Mouse (Mus musculus) liver, postnatal 0 days (tissue): ENCODE results near the gene Ift43. TPM values are rescaled to one million over a fixed set of nuclear protein-coding genes. Genes with fewer than 3 reads are reported as not detected.

Experiments
- ATAC-seq: fragments of 200-750 bp; cut with Nextera tagmentation; 2 replicates; pipeline ENCODE4 v1.8.0; 2017; ENCODE audit warnings: mild to moderate bottlenecking, moderate library complexity
- DNase-seq: peaks from one replicate; pipeline ENCODE4 v3.0.0-alpha.2; 2016
- H3K27ac ChIP-seq: fragments of 300-500 bp; sonication (generic); 2 replicates; pipeline ENCODE4 v1.5.1; 2014; ENCODE audit warnings: antibody characterized with exemption, moderate library complexity, mild to moderate bottlenecking, low read depth
- H3K27me3 ChIP-seq: fragments of 300-500 bp; sonication (generic); 2 replicates; pipeline ENCODE4 v1.6.1; 2014; ENCODE audit warnings: low read length, control low read depth, mixed read lengths; ENCODE audit not compliant: insufficient read depth
- H3K36me3 ChIP-seq: fragments of 300-500 bp; sonication (generic); replicated peaks from 2 replicates; pipeline ENCODE4 v1.6.1; 2014; ENCODE audit warnings: mild to moderate bottlenecking, control low read depth, low read length, moderate library complexity, mixed read lengths; ENCODE audit not compliant: insufficient read depth
- H3K4me1 ChIP-seq: fragments of 300-500 bp; sonication (generic); 2 replicates; pipeline ENCODE4 v1.6.1; 2014; ENCODE audit warnings: antibody characterized with exemption, mild to moderate bottlenecking, control low read depth; ENCODE audit not compliant: insufficient read depth
- H3K4me2 ChIP-seq: fragments of 300-500 bp; sonication (generic); 2 replicates; pipeline ENCODE4 v1.6.1; 2014; ENCODE audit warnings: low read depth, mild to moderate bottlenecking, low read length, moderate library complexity, mixed read lengths
- H3K4me3 ChIP-seq: fragments of 300-500 bp; sonication (generic); 2 replicates; pipeline ENCODE4 v1.5.1; 2014; ENCODE audit warnings: low read depth, low read length
- H3K9ac ChIP-seq: fragments of 300-500 bp; sonication (generic); replicated peaks from 2 replicates; pipeline ENCODE4 v1.6.1; 2014; ENCODE audit warnings: mild to moderate bottlenecking, moderate library complexity
- H3K9me3 ChIP-seq: fragments of 300-500 bp; sonication (generic); 2 replicates; pipeline ENCODE4 v1.6.1; 2016; ENCODE audit warnings: mild to moderate bottlenecking, control low read depth, low read length, mixed read lengths
- CTCF ChIP-seq: sonication (generic); IDR thresholded peaks from 2 replicates; pipeline ENCODE4 v1.5.1; 2016; ENCODE audit warnings: antibody characterized with exemption, low read depth
- EP300 ChIP-seq: IDR thresholded peaks from 2 replicates; pipeline ENCODE4 v1.6.1; 2016; ENCODE audit warnings: antibody characterized with exemption, low read depth, mild to moderate bottlenecking
- WGBS: fragments of 180-500 bp; shearing (Covaris S2); extraction: QIAGEN DNeasy Blood & Tissue Kit; methylation state at CpG from one replicate; pipeline ENCODE4 v1.1.7; 2014; ENCODE audit not compliant: insufficient replicate concordance; 5-methylcytosine and 5-hydroxymethylcytosine counted together
- polyA plus RNA-seq: library from polyadenylated mRNA; unstranded; fragments of >200 nt; fragmentation: Nextera tagmentation; extraction: Ambion mirVana; gene quantifications from 2 replicates; pipeline ENCODE4 v1.2.1, GENCODE M21; 2015

Gene Ift43
- polyA plus RNA-seq, 1 experiment from 2014 or later, result 8.4 TPM

DNA sequence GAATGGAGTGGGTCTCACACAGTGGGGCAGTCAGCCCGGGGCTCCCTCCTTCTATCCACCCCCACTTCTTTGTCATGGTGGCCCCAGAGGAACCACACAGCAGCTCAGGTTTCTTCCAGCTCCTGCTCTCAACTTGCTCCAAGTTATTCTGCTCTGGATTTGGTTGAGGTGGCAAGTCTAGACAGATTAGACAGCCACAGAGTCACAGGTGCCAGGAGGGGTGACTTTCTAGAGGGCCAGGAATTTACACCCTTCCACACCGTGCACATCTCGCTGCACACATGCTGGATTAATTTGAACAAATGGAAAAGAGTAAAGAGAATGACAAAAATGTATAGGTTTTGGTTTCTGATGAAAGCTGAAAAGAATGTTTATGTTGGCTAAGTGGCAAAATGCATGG is 18.4 kb downstream of the Ift43 start:
- Histone ChIP-seq H3K9ac (no peak overlapping the region), H3K4me2 (no peak overlapping the region), H3K27me3 (no peaks in the 10 kb centered on the region), H3K4me1 (no peaks in the 10 kb centered on the region; the same call in 1 of the 2 replicates), H3K36me3 (no peaks in the 10 kb centered on the region), H3K27ac (no peak overlapping the region), H3K4me3 (no peak overlapping the region), H3K9me3 (no peaks in the 10 kb centered on the region)
- WGBS, result 80% methylated on average over 3 of the region's 3 CpGs
- TF ChIP-seq EP300 (no peak), CTCF (no peak)
- ATAC-seq, result no peak
- DNase-seq, result no peak

DNA sequence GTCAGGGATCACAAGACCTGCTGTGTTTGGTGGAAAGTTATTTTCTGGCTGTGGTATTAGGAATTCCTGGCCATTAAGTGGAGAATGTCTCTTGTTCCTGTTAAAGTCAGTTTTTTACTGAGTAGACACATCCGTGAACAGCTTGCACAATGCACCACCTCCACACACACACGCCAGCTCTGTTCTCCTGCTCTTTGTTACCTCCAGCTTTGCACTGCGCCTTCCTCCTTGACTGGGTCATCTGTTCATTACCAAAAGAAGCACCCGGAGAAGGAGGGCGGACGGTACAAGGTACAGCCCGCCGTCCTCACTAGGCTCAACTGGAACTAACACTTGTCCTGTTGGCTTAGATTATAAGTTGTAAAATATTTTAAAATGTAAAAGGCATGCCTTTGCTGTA is 20.3 kb downstream of the Ift43 start:
- DNase-seq (no peak), ATAC-seq (no peak)
- Histone ChIP-seq H3K27me3 (no peaks in the 10 kb centered on the region), H3K4me1 (no peaks in the 10 kb centered on the region; the same call in 1 of the 2 replicates), H3K4me3 (no peak overlapping the region), H3K27ac (no peak overlapping the region), H3K36me3 (no peaks in the 10 kb centered on the region), H3K4me2 (no peak overlapping the region), H3K9me3 (no peaks in the 10 kb centered on the region), H3K9ac (no peak overlapping the region)
- TF ChIP-seq CTCF, result no peak
- TF ChIP-seq EP300, result no peak
- 79% methylated on average over 8 of the region's 8 CpGs for WGBS

- ATAC-seq (no peak), DNase-seq (no peak)
- Histone ChIP-seq H3K4me1 (no peaks in the 10 kb centered on the region; the same call in 1 of the 2 replicates), H3K9me3 (no peaks in the 10 kb centered on the region), H3K9ac (no peak overlapping the region), H3K36me3 (no peaks in the 10 kb centered on the region), H3K27ac (no peak overlapping the region), H3K27me3 (no peaks in the 10 kb centered on the region), H3K4me3 (no peak overlapping the region), H3K4me2 (no peak overlapping the region)
- no peak for TF ChIP-seq CTCF
- no peak for TF ChIP-seq EP300
- 76% methylated on average over 11 of the region's 11 CpGs for WGBS
Observed at GRCm38 (mm10) chr12:86103391-86103790, 21.1 kb downstream of the Ift43 start.

GRCm38 (mm10) chr12:86103852-86104251 is 21.5 kb downstream of the Ift43 start:
- ATAC-seq, result no peak
- no peak overlapping the region for H3K27ac ChIP-seq

DNA sequence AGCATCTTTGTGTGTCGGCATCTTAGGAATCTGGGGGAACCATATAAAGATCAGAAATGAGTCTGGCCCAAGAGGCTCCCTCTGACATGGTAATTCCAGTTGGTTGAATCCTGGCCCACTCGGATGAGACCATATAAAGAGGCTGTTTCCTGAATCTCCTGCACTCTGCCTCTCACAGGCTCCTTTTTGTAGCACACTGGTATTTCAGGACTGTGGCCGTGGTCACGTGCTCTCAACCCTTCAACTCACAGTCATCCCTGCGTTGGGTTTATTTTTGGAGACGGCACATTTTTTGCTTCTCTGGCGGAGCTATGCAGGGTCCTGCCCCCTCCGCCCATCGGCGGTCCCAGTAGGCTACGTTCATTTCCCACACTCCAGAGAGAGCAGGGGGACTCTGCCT is 22.0 kb downstream of the Ift43 start:
- 70% methylated on average over 11 of the region's 11 CpGs for WGBS

More at GRCm38 (mm10) chr12:86103852-86104251, 21.5 kb downstream of the Ift43 start:
- TF ChIP-seq EP300 (no peak), CTCF (no peak)
- Histone ChIP-seq H3K9me3 (no peaks in the 10 kb centered on the region), H3K4me3 (no peak overlapping the region), H3K4me2 (no peak overlapping the region; the same call in 1 of the 2 replicates), H3K36me3 (no peaks in the 10 kb centered on the region), H3K9ac (no peak overlapping the region), H3K27me3 (no peaks in the 10 kb centered on the region), H3K4me1 (no peaks in the 10 kb centered on the region; the same call in 1 of the 2 replicates)
- 47% methylated on average over 8 of the region's 8 CpGs for WGBS
- DNase-seq, result no peak

DNA sequence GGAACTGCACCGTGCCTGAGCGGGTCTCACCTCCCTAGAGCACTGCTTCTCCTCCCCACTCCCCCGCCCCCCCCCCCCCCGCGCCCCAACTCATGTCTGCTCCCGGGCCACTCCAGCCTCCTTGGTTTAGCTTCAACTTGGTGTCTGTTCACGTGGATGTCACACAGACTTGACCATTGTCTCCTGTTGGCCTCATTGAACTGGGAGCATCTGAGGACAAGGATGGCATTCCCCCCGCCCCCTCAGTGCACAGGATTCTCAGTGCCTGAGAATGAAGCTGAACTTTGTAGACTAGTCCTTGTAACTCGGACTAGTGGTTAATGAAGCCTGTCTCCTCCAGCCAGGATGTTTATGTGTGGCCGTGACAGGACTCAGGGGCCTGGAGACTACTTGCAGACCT is 23.2 kb downstream of the Ift43 start:
- H3K4me2 ChIP-seq, result no peak overlapping the region
- H3K27me3 ChIP-seq, result no peaks in the 10 kb centered on the region
- 78% methylated on average over 7 of the region's 10 CpGs for WGBS
- DNase-seq (no peak), ATAC-seq (no peak)
- H3K27ac ChIP-seq, result no peak overlapping the region
- H3K36me3 ChIP-seq, result no peaks in the 10 kb centered on the region
- no peak overlapping the region for H3K4me3 ChIP-seq
- H3K9ac ChIP-seq, result no peak overlapping the region
- no peaks in the 10 kb centered on the region for H3K9me3 ChIP-seq
- no peaks in the 10 kb centered on the region; the same call in 1 of the 2 replicates for H3K4me1 ChIP-seq
- TF ChIP-seq CTCF (no peak), EP300 (no peak)

More for the DNA sequence above, 22.0 kb downstream of the Ift43 start:
- Histone ChIP-seq H3K27ac (no peak overlapping the region), H3K9me3 (no peaks in the 10 kb centered on the region), H3K4me2 (no peak overlapping the region), H3K9ac (no peak overlapping the region), H3K4me1 (no peaks in the 10 kb centered on the region; the same call in 1 of the 2 replicates), H3K4me3 (no peak overlapping the region), H3K36me3 (no peaks in the 10 kb centered on the region), H3K27me3 (no peaks in the 10 kb centered on the region)
- ATAC-seq, result no peak
- no peak for TF ChIP-seq EP300
- TF ChIP-seq CTCF, result no peak
- no peak for DNase-seq

DNA sequence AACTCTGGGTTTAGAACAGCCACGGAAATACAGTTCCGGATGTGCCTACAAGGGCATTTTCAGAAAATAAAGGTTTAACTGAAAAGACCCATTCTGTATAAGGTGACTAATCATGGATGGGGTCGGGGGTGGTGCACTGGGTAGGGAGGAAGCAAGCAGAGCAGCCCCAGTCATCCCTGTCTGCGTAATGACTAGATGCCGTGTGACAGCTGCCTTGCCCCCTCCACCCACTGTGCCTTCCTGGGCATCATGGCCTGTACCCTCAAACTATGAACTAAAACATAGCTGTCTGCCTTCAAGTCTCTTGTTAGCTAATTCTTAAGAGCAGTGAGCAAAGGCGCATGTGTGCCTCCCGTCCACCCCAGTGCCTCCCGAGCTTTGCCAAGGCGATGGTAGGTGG is 23.7 kb downstream of the Ift43 start:
- Histone ChIP-seq H3K9ac (no peak overlapping the region), H3K27me3 (no peaks in the 10 kb centered on the region), H3K4me1 (no peaks in the 10 kb centered on the region; the same call in 1 of the 2 replicates), H3K9me3 (no peaks in the 10 kb centered on the region), H3K36me3 (no peaks in the 10 kb centered on the region), H3K27ac (no peak overlapping the region), H3K4me2 (no peak overlapping the region), H3K4me3 (no peak overlapping the region)
- ATAC-seq, result no peak
- 87% methylated on average over 9 of the region's 9 CpGs for WGBS
- TF ChIP-seq EP300 (no peak), CTCF (no peak)
- no peak for DNase-seq
